Mouse (Mus musculus): ENCODE measurements around the gene Crls1. TPM values are rescaled to one million over a fixed set of nuclear protein-coding genes. Genes with fewer than 3 reads are reported as not detected.

Crls1 gene
- total RNA-seq (2015): 16.2 and 20.8 TPM in 2 replicates
- total RNA-seq (2017): 16.2 and 19.1 TPM in 2 replicates

DNA sequence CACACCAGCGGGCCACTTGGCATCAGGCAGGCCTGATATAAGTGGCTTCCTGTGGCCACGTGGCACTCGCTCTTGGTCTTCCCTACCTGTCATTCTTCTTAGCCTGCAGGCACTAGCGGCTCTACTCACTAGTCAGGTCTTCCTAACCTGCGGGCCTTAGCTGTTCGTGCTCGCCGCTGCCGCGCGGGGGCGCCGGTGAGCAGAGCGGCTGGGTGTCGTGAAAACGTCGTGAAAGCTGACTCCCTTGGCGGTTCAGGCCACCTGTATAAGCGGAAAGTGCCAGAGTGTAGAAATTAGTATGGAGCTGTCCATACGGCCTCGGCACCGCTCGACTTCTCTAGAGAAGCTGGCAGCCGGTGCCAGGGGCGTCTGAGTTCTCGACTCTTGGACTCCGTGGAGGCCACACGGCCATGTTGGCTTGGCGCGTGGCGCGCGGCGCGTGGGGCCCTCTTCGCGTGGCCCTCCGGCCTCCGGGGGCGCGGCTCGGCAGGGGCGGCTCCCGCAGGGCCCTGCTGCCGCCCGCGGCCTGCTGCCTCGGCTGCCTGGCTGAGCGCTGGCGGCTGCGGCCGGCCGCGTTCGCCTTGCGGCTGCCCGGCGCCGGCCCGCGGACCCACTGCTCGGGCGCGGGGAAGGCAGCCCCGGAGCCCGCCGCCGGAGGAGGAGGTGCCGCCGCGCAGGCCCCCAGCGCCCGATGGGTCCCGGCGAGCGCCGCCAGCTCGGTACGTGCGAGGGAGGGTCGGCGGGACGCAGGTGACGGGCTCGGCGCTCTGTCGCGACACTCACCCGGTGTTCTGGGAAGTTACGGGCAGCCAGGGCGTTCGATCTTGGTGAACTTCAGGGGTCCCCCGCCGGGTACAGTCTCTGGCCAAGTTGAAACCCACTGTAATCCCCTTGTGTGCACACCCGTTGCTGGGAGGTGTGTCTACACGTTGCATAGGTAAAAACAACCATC, at the start of gene Crls1:
Gene Crls1, plus strand, starts transcription at position 260 of the 952 bp plus-strand sequence.
- peak; percentile 97 for ATAC-seq (ENCODE audit: poor library complexity, severe bottlenecking)

- ATAC-seq (ENCODE audit: poor library complexity, severe bottlenecking): no peak
Observed at GRCm38 (mm10) chr2:132802976-132803375, 43.5 kb upstream of the Crls1 start.

DNA sequence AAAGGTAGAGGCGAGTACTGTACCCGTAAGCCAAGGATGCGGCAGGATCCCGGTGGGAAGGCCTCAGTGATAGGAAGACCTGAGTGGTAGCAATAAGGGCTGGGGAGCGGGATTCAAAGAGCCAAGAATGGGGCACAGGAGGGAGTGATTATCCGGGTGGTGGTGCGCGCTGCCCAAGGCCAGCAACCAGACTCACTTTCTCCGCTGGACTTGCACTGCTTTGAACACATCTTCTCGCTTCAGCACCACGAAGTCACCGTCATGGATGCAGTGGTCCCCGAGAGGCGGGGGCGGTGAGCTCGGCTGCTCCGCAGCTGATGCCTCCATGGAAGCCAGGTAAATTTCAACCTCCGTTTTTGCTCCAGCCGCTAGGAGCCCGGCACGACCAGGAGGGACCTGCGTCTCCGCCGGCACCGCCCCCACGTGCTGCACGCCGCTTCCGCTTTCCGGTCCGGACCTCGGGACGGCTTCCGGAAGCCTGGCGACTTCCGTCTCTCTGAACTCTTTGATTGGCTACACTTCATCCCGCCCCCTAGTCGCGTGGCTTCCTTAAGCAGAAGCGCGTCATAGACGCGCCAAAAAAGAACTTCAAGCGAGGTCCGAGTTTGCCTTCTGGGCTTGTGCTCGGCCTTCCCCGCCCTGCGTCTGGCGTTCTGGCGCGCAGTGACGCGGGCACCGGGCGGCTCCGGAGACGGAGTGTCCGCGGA, 30.7 kb upstream of the Crls1 start, which contains the start of the genes Trmt6 and Mcm8:
Gene Trmt6, minus strand, starts transcription at position 448 of the 707 bp plus-strand sequence.
Gene Mcm8, plus strand, starts transcription at position 534 of the 707 bp plus-strand sequence.
- ATAC-seq (ENCODE audit: poor library complexity, severe bottlenecking): peak; percentile 98

- ATAC-seq (ENCODE audit: poor library complexity, severe bottlenecking): no peak
Observed at GRCm38 (mm10) chr2:132841071-132841470, 5.4 kb upstream of the Crls1 start.

DNA sequence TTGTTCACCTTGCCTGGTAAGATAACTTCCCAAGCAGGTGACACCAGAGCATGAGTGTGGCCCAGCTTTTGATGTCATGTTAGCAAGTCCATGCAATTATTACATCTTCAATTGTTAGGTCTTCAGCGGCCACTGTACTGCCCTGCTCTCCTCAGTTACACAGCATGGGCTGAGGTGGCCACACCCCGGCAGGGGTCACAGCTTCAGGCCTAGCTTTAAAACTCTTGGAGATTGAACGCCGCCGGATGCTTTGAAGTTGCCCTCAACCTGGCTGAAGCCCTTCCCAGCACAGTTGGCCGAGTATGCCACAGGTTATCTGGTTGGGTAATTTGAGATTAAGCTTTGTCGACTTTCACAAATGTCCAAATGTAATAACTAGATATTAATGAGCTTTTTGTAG, 1.1 kb downstream of the Crls1 start:
- no peak for ATAC-seq (ENCODE audit: poor library complexity, severe bottlenecking)

GRCm38 (mm10) chr2:132848361-132848760, 1.9 kb downstream of the Crls1 start:
- ATAC-seq (ENCODE audit: poor library complexity, severe bottlenecking): no peak

DNA sequence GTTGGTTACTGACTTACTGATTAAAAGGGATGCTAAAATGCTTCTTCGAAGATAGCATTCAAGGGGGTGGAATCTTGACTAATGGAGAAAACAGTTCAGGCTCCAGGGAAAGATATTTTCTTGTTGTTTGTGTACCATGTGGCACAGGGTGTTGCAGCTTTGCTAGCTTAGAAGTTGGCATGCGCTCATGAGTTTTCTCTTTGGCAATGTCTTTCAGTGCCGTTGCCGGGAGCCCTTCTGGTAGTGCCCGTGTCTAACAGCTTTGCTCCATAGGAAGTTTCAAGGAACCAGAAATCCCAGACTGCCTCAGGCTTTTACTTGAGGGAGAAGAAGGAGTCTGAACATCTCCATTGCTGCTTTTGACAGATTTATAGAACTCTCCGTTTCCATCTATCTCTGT, 2.7 kb downstream of the Crls1 start:
- no peak for ATAC-seq (ENCODE audit: poor library complexity, severe bottlenecking)

DNA sequence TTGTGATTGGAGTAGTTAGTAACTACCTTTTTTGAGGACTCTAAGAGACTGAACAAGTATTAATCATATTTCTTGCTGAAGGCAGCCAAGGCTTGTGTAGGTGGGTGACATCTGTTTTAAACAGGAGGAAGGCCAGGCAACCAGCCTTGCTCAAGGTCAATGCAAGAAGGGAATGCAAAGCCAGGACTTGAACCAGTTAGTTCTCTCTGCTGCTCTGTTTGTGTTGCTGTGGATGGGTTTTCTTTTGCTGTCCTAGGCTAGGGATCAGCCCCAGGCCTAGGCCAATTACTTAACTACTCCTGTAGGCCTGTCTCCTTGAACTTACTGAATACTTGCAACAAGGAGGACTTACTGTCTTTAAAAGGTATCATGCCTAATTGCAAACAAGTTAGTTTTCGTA, 6.6 kb downstream of the Crls1 start:
- no peak for ATAC-seq (ENCODE audit: poor library complexity, severe bottlenecking)

DNA sequence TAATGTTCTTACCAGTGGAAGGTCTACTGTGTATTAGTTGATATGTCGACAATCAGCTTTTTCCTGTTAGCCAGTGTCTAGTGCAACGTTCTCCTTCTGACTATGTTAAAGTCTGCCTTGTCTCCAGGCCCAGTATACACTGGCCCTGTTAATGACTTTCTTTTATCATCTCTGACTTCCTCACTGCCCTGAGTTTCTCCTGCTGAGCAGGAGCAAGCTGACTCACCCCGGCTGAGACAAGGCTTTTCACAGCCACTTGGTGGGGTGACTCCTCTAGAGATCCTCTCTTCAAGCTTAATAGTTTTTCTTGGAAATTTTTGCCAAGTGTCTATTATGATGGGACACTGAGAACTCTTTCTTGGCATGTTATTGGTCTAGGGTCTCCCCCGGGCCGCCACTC, 9.9 kb downstream of the Crls1 start:
- ATAC-seq (ENCODE audit: poor library complexity, severe bottlenecking): no peak

DNA sequence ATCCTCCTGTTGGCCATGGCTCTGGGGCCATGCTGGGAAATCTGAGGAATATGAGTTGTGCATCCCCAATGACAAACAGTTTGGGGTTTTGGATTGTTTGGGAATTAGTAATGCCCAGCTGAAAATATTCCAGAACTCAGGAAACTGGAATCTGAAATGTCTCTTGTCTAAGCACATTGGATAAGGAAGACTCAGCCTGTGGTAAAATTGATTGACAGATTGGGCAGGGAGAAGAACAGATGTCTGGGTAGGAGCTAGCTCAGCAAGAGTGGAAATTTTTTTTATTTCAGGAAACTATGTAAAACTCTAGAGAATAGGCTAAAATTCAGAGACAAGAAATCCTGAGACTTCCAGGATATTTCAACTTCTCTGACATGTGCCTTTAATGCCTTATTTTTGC, 14.0 kb downstream of the Crls1 start:
- ATAC-seq (ENCODE audit: poor library complexity, severe bottlenecking): no peak

GRCm38 (mm10) chr2:132861456-132861855, 15.0 kb downstream of the Crls1 start:
- ATAC-seq (ENCODE audit: poor library complexity, severe bottlenecking): no peak

- ATAC-seq (ENCODE audit: poor library complexity, severe bottlenecking): no peak
Observed at GRCm38 (mm10) chr2:132863325-132863724, 16.9 kb downstream of the Crls1 start.

- ATAC-seq (ENCODE audit: poor library complexity, severe bottlenecking): peak; percentile 11; the same call in 1 of the 2 replicates
Observed at GRCm38 (mm10) chr2:132867521-132867920, 21.1 kb downstream of the Crls1 start.

- peak; percentile 26 for ATAC-seq (ENCODE audit: poor library complexity, severe bottlenecking)
Observed at GRCm38 (mm10) chr2:132869682-132870081, 23.2 kb downstream of the Crls1 start.

DNA sequence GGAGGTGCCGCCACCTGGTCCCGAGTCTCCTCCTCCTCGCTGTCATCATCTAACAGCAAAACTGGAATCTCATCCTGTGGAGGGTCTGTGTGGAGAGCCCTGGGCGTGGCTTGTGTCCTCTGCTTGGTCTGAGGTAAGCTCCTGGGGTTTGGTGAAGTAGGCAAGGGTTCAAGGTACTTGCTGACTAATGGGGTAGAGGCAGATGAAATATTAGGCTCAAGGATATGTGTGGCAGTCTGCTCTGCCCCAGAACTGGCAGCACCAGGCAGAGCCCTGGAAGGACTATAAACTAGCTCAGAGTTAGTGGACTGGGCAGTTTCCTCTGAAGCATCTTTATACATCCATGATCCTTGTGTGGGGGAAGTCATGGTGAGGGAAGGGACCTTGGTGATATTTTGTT, 23.8 kb downstream of the Crls1 start:
- no peak for ATAC-seq (ENCODE audit: poor library complexity, severe bottlenecking)

- ATAC-seq (ENCODE audit: poor library complexity, severe bottlenecking): no peak
Observed at GRCm38 (mm10) chr2:132871663-132872062, 25.2 kb downstream of the Crls1 start.

GRCm38 (mm10) chr2:132873657-132874326, 27.3 kb downstream of the Crls1 start:
- peak; percentile 95 for ATAC-seq (ENCODE audit: poor library complexity, severe bottlenecking)

GRCm38 (mm10) chr2:132876991-132877390, 30.5 kb downstream of the Crls1 start:
- no peak for ATAC-seq (ENCODE audit: poor library complexity, severe bottlenecking)

- ATAC-seq (ENCODE audit: poor library complexity, severe bottlenecking): peak; percentile 69
Observed at GRCm38 (mm10) chr2:132879261-132880044, 33.0 kb downstream of the Crls1 start.
